Mouse (Mus musculus) heart, postnatal 0 days (tissue): ENCODE measurements around the gene Gulp1. TPM values are rescaled to one million over a fixed set of nuclear protein-coding genes. Genes with fewer than 3 reads are reported as not detected.

Experiments
- ATAC-seq: fragments of 200-750 bp; cut with Nextera tagmentation; 2 replicates; pipeline ENCODE4 v1.8.0; 2017; ENCODE audit warnings: low read depth, moderate number of reproducible peaks, moderate library complexity; ENCODE audit not compliant: insufficient read depth
- DNase-seq: peaks from one replicate; pipeline ENCODE4 v3.0.0-alpha.2; 2016; ENCODE audit warnings: low spot score
- H3K27ac ChIP-seq: fragments of 300-500 bp; sonication (generic); 2 replicates; pipeline ENCODE4 v1.5.1; 2014; ENCODE audit warnings: low read depth, mild to moderate bottlenecking
- H3K27me3 ChIP-seq: fragments of 300-500 bp; sonication (generic); 2 replicates; pipeline ENCODE4 v1.6.1; 2014; ENCODE audit warnings: low read length, mixed read lengths; ENCODE audit not compliant: control insufficient read depth, insufficient read depth
- H3K36me3 ChIP-seq: fragments of 300-500 bp; sonication (generic); replicated peaks from 2 replicates; pipeline ENCODE4 v1.6.1; 2014; ENCODE audit warnings: low read length, mixed read lengths; ENCODE audit not compliant: control insufficient read depth, insufficient read depth
- H3K4me1 ChIP-seq: fragments of 300-500 bp; sonication (generic); 2 replicates; pipeline ENCODE4 v1.6.1; 2014; ENCODE audit warnings: antibody characterized with exemption; ENCODE audit not compliant: control insufficient read depth, insufficient read depth
- H3K4me2 ChIP-seq: fragments of 300-500 bp; sonication (generic); 2 replicates; pipeline ENCODE4 v1.6.1; 2014; ENCODE audit warnings: low read depth, mild to moderate bottlenecking, low read length, moderate library complexity
- H3K4me3 ChIP-seq: fragments of 300-500 bp; sonication (generic); 2 replicates; pipeline ENCODE4 v1.5.1; 2014; ENCODE audit warnings: low read depth, low read length
- H3K9ac ChIP-seq: fragments of 300-500 bp; sonication (generic); replicated peaks from 2 replicates; pipeline ENCODE4 v1.6.1; 2014; ENCODE audit warnings: low read depth, low read length, mixed read lengths
- H3K9me3 ChIP-seq: fragments of 300-500 bp; sonication (generic); replicated peaks from 2 replicates; pipeline ENCODE4 v1.6.1; 2016; ENCODE audit warnings: low read length; ENCODE audit not compliant: control insufficient read depth
- CTCF ChIP-seq: IDR thresholded peaks from 2 replicates; pipeline ENCODE4 v1.5.1; 2016; ENCODE audit warnings: antibody characterized with exemption, control low read depth, low read depth
- EP300 ChIP-seq: IDR thresholded peaks from 2 replicates; pipeline ENCODE4 v1.6.1; 2016; ENCODE audit warnings: antibody characterized with exemption, low read depth
- WGBS: fragments of 180-500 bp; shearing (Covaris S2); extraction: QIAGEN DNeasy Blood & Tissue Kit; methylation state at CpG from one replicate; pipeline ENCODE4 v1.1.7; 2014; 5-methylcytosine and 5-hydroxymethylcytosine counted together
- polyA plus RNA-seq: library from polyadenylated mRNA; unstranded; fragments of >200 nt; fragmentation: Nextera tagmentation; extraction: Ambion mirVana; gene quantifications from 2 replicates; pipeline ENCODE4 v1.2.1, GENCODE M21; 2015
- total RNA-seq: library from RNA; depleted of rRNA; stranded (reverse); fragments of >200 nt; gene quantifications from 2 replicates; pipeline ENCODE4 v1.2.3, GENCODE M21; 2014; ENCODE audit warnings: low replicate concordance; rRNA removed

Gulp1 gene
- 6.3 and 19.2 TPM in 2 replicates for total RNA-seq
- polyA plus RNA-seq: 6.0 and 6.5 TPM in 2 replicates

GRCm38 (mm10) chr1:44551461-44552370 lies at the start of gene Gulp1:
Gulp1 (plus strand) TSS chr1:44551511.
- H3K27me3 ChIP-seq: no peaks in the 10 kb centered on the region
- H3K9ac ChIP-seq: peak within 1 kb of the TSS; percentile 66
- peak within 1 kb of the TSS; percentile 82 for H3K4me2 ChIP-seq
- H3K9me3 ChIP-seq: no peaks in the 10 kb centered on the region
- DNase-seq (peak; percentile 65), ATAC-seq (peak; percentile 89)
- H3K4me3 ChIP-seq: peak within 1 kb of the TSS; percentile 76
- WGBS: under 1% methylated on average over 55 of the region's 55 CpGs
- H3K27ac ChIP-seq: peak within 1 kb of the TSS; percentile 80
- H3K4me1 ChIP-seq: no peaks in the 10 kb centered on the region
- peak; percentile 59 for TF ChIP-seq CTCF
- no peak for TF ChIP-seq EP300
- no peaks in the 10 kb centered on the region for H3K36me3 ChIP-seq

- DNase-seq (no peak), ATAC-seq (no peak)
- Histone ChIP-seq H3K27ac (no peak overlapping the region), H3K4me2 (no peak overlapping the region), H3K9me3 (no peaks in the 10 kb centered on the region), H3K4me1 (no peaks in the 10 kb centered on the region), H3K36me3 (no peaks in the 10 kb centered on the region), H3K27me3 (no peaks in the 10 kb centered on the region), H3K4me3 (no peak overlapping the region), H3K9ac (no peak overlapping the region)
- 68% methylated on average over 6 of the region's 6 CpGs for WGBS
- TF ChIP-seq EP300 (no peak), CTCF (no peak)
These were observed 1.1 kb upstream of the Gulp1 start for GRCm38 (mm10) chr1:44550261-44550660.

- peak; percentile 37 for TF ChIP-seq CTCF
- TF ChIP-seq EP300: no peak
- Histone ChIP-seq H3K4me3 (peak overlapping the region; percentile 76), H3K9me3 (no peaks in the 10 kb centered on the region), H3K9ac (peak overlapping the region; percentile 66), H3K27me3 (no peaks in the 10 kb centered on the region), H3K4me1 (no peaks in the 10 kb centered on the region), H3K4me2 (peak overlapping the region; percentile 82), H3K36me3 (no peaks in the 10 kb centered on the region), H3K27ac (peak overlapping the region; percentile 80)
- peak; percentile 71 for ATAC-seq
- peak; percentile 47 for DNase-seq
- WGBS: 11% methylated on average over 15 of the region's 15 CpGs
These were observed 1.1 kb downstream of the Gulp1 start for GRCm38 (mm10) chr1:44552371-44552841.

DNA sequence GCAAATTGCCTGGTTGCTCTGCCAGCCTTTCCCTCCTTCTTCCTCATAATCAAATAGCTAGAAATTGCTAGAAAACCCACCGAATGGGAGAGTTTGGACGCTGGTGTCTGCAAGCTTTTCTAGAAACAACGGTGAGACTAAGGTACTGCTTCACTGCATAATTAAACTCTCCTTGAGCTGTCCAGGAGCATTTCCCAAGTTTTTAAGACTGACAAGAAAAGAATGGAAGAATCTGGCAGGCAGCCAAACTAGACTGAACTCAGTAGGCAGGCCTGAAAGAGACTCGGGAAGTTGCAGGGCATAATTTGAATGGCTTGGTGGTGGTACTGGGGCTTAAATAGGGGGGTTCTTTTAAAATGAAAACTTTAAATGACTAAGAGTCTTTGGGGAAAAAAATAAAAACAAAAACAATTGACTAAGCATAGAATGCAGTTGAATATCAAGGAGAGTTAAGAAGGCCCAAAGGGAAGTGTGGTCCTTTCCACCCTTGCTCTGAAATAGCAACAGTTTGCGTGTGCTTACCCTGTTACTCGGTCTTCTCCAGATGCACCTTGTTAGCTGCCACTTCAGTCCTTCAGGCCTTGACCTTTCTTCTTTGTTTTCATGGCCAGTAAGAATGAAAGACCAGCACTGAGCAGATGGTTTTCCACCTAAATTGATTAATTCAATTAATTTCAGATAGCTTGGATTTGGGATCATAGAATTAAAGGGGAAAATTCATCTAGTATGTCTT lies 2.0 kb downstream of the Gulp1 start:
- Histone ChIP-seq H3K27me3 (no peaks in the 10 kb centered on the region), H3K27ac (peak overlapping the region; percentile 80; the same call in 1 of the 2 replicates), H3K4me1 (no peaks in the 10 kb centered on the region), H3K4me2 (peak overlapping the region; percentile 82), H3K9me3 (no peaks in the 10 kb centered on the region), H3K9ac (no peak overlapping the region), H3K36me3 (no peaks in the 10 kb centered on the region), H3K4me3 (peak overlapping the region; percentile 76)
- 40% methylated on average over 6 of the region's 6 CpGs for WGBS
- ATAC-seq (no peak), DNase-seq (peak; percentile 52)
- TF ChIP-seq CTCF: no peak
- TF ChIP-seq EP300: no peak

GRCm38 (mm10) chr1:44567431-44567830 lies 16.1 kb downstream of the Gulp1 start:
- H3K27ac ChIP-seq: no peak overlapping the region
- 67% methylated on average over 4 of the region's 4 CpGs for WGBS
- H3K4me3 ChIP-seq: no peak overlapping the region
- no peak for TF ChIP-seq EP300
- no peak for TF ChIP-seq CTCF
- no peak overlapping the region for H3K9ac ChIP-seq
- H3K9me3 ChIP-seq: no peaks in the 10 kb centered on the region
- H3K36me3 ChIP-seq: no peaks in the 10 kb centered on the region
- ATAC-seq (no peak), DNase-seq (no peak)
- H3K4me2 ChIP-seq: no peak overlapping the region
- H3K27me3 ChIP-seq: no peaks in the 10 kb centered on the region
- no peaks in the 10 kb centered on the region for H3K4me1 ChIP-seq
